In the genomic region with DNA sequence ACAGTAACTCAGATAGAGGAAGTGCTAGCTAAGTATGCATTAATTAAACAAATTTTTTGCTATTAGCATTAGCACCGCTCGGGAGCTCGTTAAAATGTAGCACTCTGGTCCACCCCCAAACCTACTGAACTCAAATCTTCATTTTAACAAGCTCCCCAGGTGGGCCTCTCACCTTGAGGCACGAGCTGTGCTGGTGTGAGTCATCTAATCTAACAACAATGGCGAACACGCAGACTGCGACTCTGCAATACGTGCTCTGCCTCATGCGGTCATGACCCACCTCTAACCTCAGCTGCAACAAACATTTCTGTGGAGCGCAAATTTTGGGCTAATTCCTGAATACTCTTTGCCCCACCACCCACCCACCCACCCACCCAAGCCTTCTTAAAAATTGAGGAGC, we compare ENCODE assay signal across 29 mouse cellular contexts. TPM values are rescaled to one million over a fixed set of nuclear protein-coding genes. Genes with fewer than 3 reads are reported as not detected.
A peak's percentile ranks its signal among the peaks of the same experiment; 100 is the strongest.
DNase-seq lines count a peak whose midpoint lies in the region; ATAC-seq lines count a peak whose summit lies in the region.
"Had no signal": no experiment of that assay in that cellular context is flagged by ENCODE, and none has a peak within 500 bp of the region (broad histone marks: within the 10 kb centered on the region; RNA-seq: fewer than 3 reads in every experiment).

No protein-coding gene starts in this region.

- H3K27ac ChIP-seq in embryonic facial prominence, embryonic 14.5 days (replicated peaks; ENCODE audit: low read depth, low read length): no peak overlapping the region
- H3K27ac ChIP-seq in embryonic facial prominence, embryonic 10.5 days (replicated peaks): no peak overlapping the region
- no peak overlapping the region for H3K27ac ChIP-seq in intestine, embryonic 14.5 days (ENCODE audit: low read depth)
- no peak overlapping the region for H3K27ac ChIP-seq in intestine, embryonic 16.5 days (ENCODE audit: low read length)
- H3K27ac ChIP-seq: forebrain, embryonic 13.5 days; hindbrain, embryonic 13.5 days; limb, embryonic 10.5 days; limb, embryonic 15.5 days; liver, embryonic 13.5 days; midbrain, embryonic 13.5 days; neural tube, embryonic 15.5 days had no signal

- H3K9me3 ChIP-seq in embryonic facial prominence, embryonic 14.5 days (ENCODE audit: control insufficient read depth, low read length): no peaks in the 10 kb centered on the region
- H3K9me3 ChIP-seq in embryonic facial prominence, embryonic 10.5 days: no peaks in the 10 kb centered on the region
- no peaks in the 10 kb centered on the region for H3K9me3 ChIP-seq in intestine, embryonic 14.5 days (ENCODE audit: control insufficient read depth, low read length)
- H3K9me3 ChIP-seq in intestine, embryonic 16.5 days (ENCODE audit: control insufficient read depth, low read length): no peaks in the 10 kb centered on the region
- H3K9me3 ChIP-seq: forebrain, embryonic 13.5 days; hindbrain, embryonic 13.5 days; limb, embryonic 10.5 days; limb, embryonic 15.5 days; liver, embryonic 13.5 days; megakaryocyte, embryonic 14.5 days; midbrain, embryonic 13.5 days; neural tube, embryonic 15.5 days had no signal

- peak; percentile 25 for DNase-seq in embryonic facial prominence, embryonic 14.5 days (ENCODE audit: low spot score)
- no peak for DNase-seq in embryonic facial prominence, embryonic 10.5 days (ENCODE audit: low spot score)
- no peak for DNase-seq in intestine, embryonic 14.5 days (ENCODE audit: low spot score)
- DNase-seq in R1 (ENCODE audit: low read depth, low spot score): peak; percentile 89
- DNase-seq in right cerebral cortex, postnatal 25 days: no peak
- DNase-seq: adrenal gland, adult 8-10 months; cerebellum, postnatal 14 days; gastrocnemius, postnatal 14 days; heart, postnatal 4 days; kidney, adult 2 months; kidney, postnatal 4 days; layer of hippocampus, adult 9-11 months; liver, embryonic 13.5 days; lung, adult 18-20 months; lung, postnatal 4 days; retina, postnatal 1 day; spleen, adult 18-20 months; thymus, postnatal 4 days had no signal

- no peaks in the 10 kb centered on the region for H3K36me3 ChIP-seq in embryonic facial prominence, embryonic 14.5 days (ENCODE audit: control insufficient read depth, insufficient read depth, low read length)
- no peaks in the 10 kb centered on the region for H3K36me3 ChIP-seq in embryonic facial prominence, embryonic 10.5 days (replicated peaks)
- H3K36me3 ChIP-seq in intestine, embryonic 14.5 days (ENCODE audit: control insufficient read depth, insufficient read depth, low read length): no peaks in the 10 kb centered on the region
- H3K36me3 ChIP-seq in intestine, embryonic 16.5 days (ENCODE audit: control insufficient read depth, insufficient read depth, low read length): no peaks in the 10 kb centered on the region
- H3K36me3 ChIP-seq: hindbrain, embryonic 13.5 days; limb, embryonic 10.5 days; limb, embryonic 15.5 days; liver, embryonic 13.5 days; midbrain, embryonic 13.5 days; neural tube, embryonic 15.5 days had no signal

- 33% methylated on average over 10 of the region's 10 CpGs for WGBS in embryonic facial prominence, embryonic 14.5 days
- 36% methylated on average over 10 of the region's 10 CpGs for WGBS in embryonic facial prominence, embryonic 10.5 days
- 20% methylated on average over 10 of the region's 10 CpGs for WGBS in intestine, embryonic 14.5 days
- 25% methylated on average over 10 of the region's 10 CpGs for WGBS in intestine, embryonic 16.5 days

- H3K9ac ChIP-seq in embryonic facial prominence, embryonic 14.5 days (ENCODE audit: low read depth, low read length): no peak overlapping the region
- no peak overlapping the region for H3K9ac ChIP-seq in intestine, embryonic 14.5 days (ENCODE audit: low read length)
- H3K9ac ChIP-seq in intestine, embryonic 16.5 days (ENCODE audit: low read depth, low read length): no peak overlapping the region
- H3K9ac ChIP-seq: forebrain, embryonic 13.5 days; hindbrain, embryonic 13.5 days; limb, embryonic 15.5 days; liver, embryonic 13.5 days; midbrain, embryonic 13.5 days; neural tube, embryonic 15.5 days had no signal

- ATAC-seq in embryonic facial prominence, embryonic 14.5 days (ENCODE audit: low read depth): no peak; the same call in 1 of the 2 replicates
- peak; percentile 62 for ATAC-seq in intestine, embryonic 14.5 days (replicated peaks; ENCODE audit: low FRiP score, low TSS enrichment, low read depth)
- no peak for ATAC-seq in intestine, embryonic 16.5 days
- ATAC-seq in monocyte, adult 5-6 weeks (replicated peaks; ENCODE audit: insufficient number of reproducible peaks, low FRiP score, low TSS enrichment, poor library complexity, severe bottlenecking): no peak
- ATAC-seq: forebrain, embryonic 13.5 days; lung, postnatal 0 days; midbrain, embryonic 13.5 days had no signal

- no peak overlapping the region for H3K4me2 ChIP-seq in embryonic facial prominence, embryonic 14.5 days (ENCODE audit: low read depth, low read length)
- no peak overlapping the region; the same call in 1 of the 2 replicates for H3K4me2 ChIP-seq in intestine, embryonic 14.5 days (ENCODE audit: low read length)
- H3K4me2 ChIP-seq in intestine, embryonic 16.5 days (ENCODE audit: low read depth, low read length): no peak overlapping the region
- H3K4me2 ChIP-seq: forebrain, embryonic 13.5 days; hindbrain, embryonic 13.5 days; limb, embryonic 15.5 days; liver, embryonic 13.5 days; midbrain, embryonic 13.5 days; neural tube, embryonic 15.5 days had no signal

- no peaks in the 10 kb centered on the region for H3K27me3 ChIP-seq in embryonic facial prominence, embryonic 14.5 days (replicated peaks; ENCODE audit: control insufficient read depth, insufficient read depth, low read length)
- no peaks in the 10 kb centered on the region for H3K27me3 ChIP-seq in embryonic facial prominence, embryonic 10.5 days (replicated peaks; ENCODE audit: low read depth, poor library complexity, severe bottlenecking)
- H3K27me3 ChIP-seq in intestine, embryonic 14.5 days (replicated peaks; ENCODE audit: control insufficient read depth, insufficient read depth, low read length): no peaks in the 10 kb centered on the region
- H3K27me3 ChIP-seq in intestine, embryonic 16.5 days (replicated peaks; ENCODE audit: control insufficient read depth, insufficient read depth, low read length): no peaks in the 10 kb centered on the region
- H3K27me3 ChIP-seq: CH12.LX; forebrain, embryonic 13.5 days; hindbrain, embryonic 13.5 days; limb, embryonic 15.5 days; liver, embryonic 13.5 days; megakaryocyte, embryonic 14.5 days; midbrain, embryonic 13.5 days; neural tube, embryonic 15.5 days had no signal

- H3K4me3 ChIP-seq in embryonic facial prominence, embryonic 14.5 days (ENCODE audit: low read depth, low read length): no peak overlapping the region
- no peak overlapping the region for H3K4me3 ChIP-seq in embryonic facial prominence, embryonic 10.5 days
- no peak overlapping the region for H3K4me3 ChIP-seq in intestine, embryonic 14.5 days (ENCODE audit: low read depth, low read length)
- H3K4me3 ChIP-seq in intestine, embryonic 16.5 days (ENCODE audit: low read length): no peak overlapping the region
- H3K4me3 ChIP-seq: forebrain, embryonic 13.5 days; hindbrain, embryonic 13.5 days; limb, embryonic 10.5 days; limb, embryonic 15.5 days; liver, embryonic 13.5 days; megakaryocyte, embryonic 14.5 days; midbrain, embryonic 13.5 days; neural tube, embryonic 15.5 days had no signal

- H3K4me1 ChIP-seq in embryonic facial prominence, embryonic 14.5 days (ENCODE audit: control insufficient read depth, insufficient read depth, low read length): no peaks in the 10 kb centered on the region
- H3K4me1 ChIP-seq in embryonic facial prominence, embryonic 10.5 days: no peaks in the 10 kb centered on the region
- 0 out of 2 replicates have a peak, but pooled peaks cover 3% of the 10 kb centered on the region for H3K4me1 ChIP-seq in intestine, embryonic 14.5 days (replicated peaks; ENCODE audit: control insufficient read depth, insufficient read depth, low read length)
- no peaks in the 10 kb centered on the region for H3K4me1 ChIP-seq in intestine, embryonic 16.5 days (ENCODE audit: control insufficient read depth, insufficient read depth, low read length)
- H3K4me1 ChIP-seq: forebrain, embryonic 13.5 days; hindbrain, embryonic 13.5 days; limb, embryonic 10.5 days; limb, embryonic 15.5 days; midbrain, embryonic 13.5 days; neural tube, embryonic 15.5 days had no signal

RNA-seq across cellular contexts. Expression of a gene that starts 19.2 kb away (rescaled TPM):
- 3.6 and 4.5 TPM in 2 replicates for polyA plus RNA-seq in embryonic facial prominence, embryonic 14.5 days (2014; fragmentation: Nextera tagmentation; extraction: Ambion mirVana)
- 0.79 and 0.96 TPM in 2 replicates for polyA plus RNA-seq in embryonic facial prominence, embryonic 10.5 days (2016; fragmentation: Nextera tagmentation; extraction: Ambion mirVana)
- 1.8 and 2.0 TPM in 2 replicates for polyA plus RNA-seq in intestine, embryonic 14.5 days (2014; fragmentation: Nextera tagmentation; extraction: Ambion mirVana)
- 3.3 and 4.0 TPM in 2 replicates for polyA plus RNA-seq in intestine, embryonic 16.5 days (2015; fragmentation: Nextera tagmentation; extraction: Ambion mirVana)
- 24.5 to 29.0 TPM (median 24.6 TPM) in 3 replicates for total RNA-seq in monocyte, adult 5-6 weeks (2017)
- total RNA-seq: CH12.LX had no signal

Comparison
In these comparisons a context has a peak if more than half of its experiments do, and no peak if none do; other contexts are left out.
1. DNase-seq: peak in embryonic facial prominence, embryonic 14.5 days (single experiment) and R1 (single experiment); none in embryonic facial prominence, embryonic 10.5 days (single experiment), intestine, embryonic 14.5 days (single experiment) and right cerebral cortex, postnatal 25 days (single experiment).